Mouse (Mus musculus): ENCODE data around the gene Pfn5.
"Not testable (repeated sequence)": the region's sequence is repeated elsewhere in the genome, so short reads cannot be mapped to it uniquely, and the experiment has no call there.

Gene Pfn5

GRCm38 (mm10) chrX:95557887-95558286, at the start of gene Pfn5, which contains the start of gene Asb12:
Gene Pfn5 (plus strand): TSS chrX:95558104.
Gene Asb12 (minus strand): TSS chrX:95557987.
- DNase-seq (ENCODE audit: low read depth), result no peak

GRCm38 (mm10) chrX:95523883-95524282, 34.0 kb upstream of the Pfn5 start:
- no peak for DNase-seq (ENCODE audit: low read depth)

GRCm38 (mm10) chrX:95525166-95525565, 32.7 kb upstream of the Pfn5 start:
- DNase-seq (ENCODE audit: low read depth), result no peak

GRCm38 (mm10) chrX:95535493-95535892, 22.4 kb upstream of the Pfn5 start:
- not testable (repeated sequence) for DNase-seq (ENCODE audit: low read depth)

- DNase-seq (ENCODE audit: low read depth), result no peak
Observed at GRCm38 (mm10) chrX:95554321-95554720, 3.6 kb upstream of the Pfn5 start.

- no peak for DNase-seq (ENCODE audit: low read depth)
Observed at GRCm38 (mm10) chrX:95600609-95601008, 42.7 kb downstream of the Pfn5 start.

All from fibroblast of lung, adult 2 months (primary cell).